Mouse (Mus musculus) liver, postnatal 0 days (tissue): Measurements from ENCODE around the gene Hoxb4.

Experiments
- CTCF ChIP-seq: sonication (generic); IDR thresholded peaks from 2 replicates; pipeline ENCODE4 v1.5.1; 2016; ENCODE audit warnings: antibody characterized with exemption, low read depth
- EP300 ChIP-seq: IDR thresholded peaks from 2 replicates; pipeline ENCODE4 v1.6.1; 2016; ENCODE audit warnings: antibody characterized with exemption, low read depth, mild to moderate bottlenecking

DNA sequence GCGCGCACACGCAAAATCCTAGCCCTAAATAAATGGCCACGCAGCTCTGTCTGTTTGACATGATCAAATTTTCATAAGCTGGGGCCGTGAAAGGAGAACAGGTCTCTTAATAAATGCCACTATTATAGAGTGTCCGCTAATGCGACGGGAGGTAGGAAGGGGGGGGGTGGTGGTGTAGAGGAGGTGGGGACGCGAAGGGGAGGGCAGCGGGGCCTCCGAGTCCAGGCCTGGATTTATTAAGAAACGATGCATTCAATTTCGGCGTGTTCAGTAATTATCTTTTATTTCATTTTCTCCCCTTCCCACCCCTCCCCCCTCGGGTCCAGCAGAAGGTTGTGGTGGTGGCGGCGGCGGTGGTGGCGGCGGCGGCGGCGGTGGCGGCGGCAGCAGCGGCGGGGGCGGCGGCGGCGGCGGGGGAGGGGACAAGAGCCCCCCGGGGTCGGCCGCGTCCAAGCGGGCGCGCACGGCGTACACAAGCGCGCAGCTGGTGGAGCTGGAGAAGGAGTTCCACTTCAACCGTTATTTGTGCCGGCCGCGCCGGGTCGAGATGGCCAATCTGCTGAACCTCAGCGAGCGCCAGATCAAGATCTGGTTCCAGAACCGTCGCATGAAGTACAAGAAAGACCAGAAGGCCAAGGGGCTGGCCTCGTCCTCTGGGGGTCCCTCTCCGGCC is 27.3 kb downstream of the Hoxb4 start:
- TF ChIP-seq CTCF (no peak), EP300 (no peak)
